Mouse (Mus musculus) brain, adult 10 weeks (tissue): Measurements from ENCODE around the gene Gm21870. TPM values are rescaled to one million over a fixed set of nuclear protein-coding genes. Genes with fewer than 3 reads are reported as not detected.

Source experiments
- polyA plus RNA-seq: library from polyadenylated mRNA; stranded (reverse); fragments of 350-450 nt; fragmentation: Illumina TruSeq; extraction: RNeasy Lipid Tissue Mini Kit (QIAGEN cat#74804); gene quantifications from one replicate; pipeline ENCODE4 v1.2.3, GENCODE M21; 2015; ENCODE audit warnings: low read depth, low replicate concordance

Gene Gm21870
- not detected for polyA plus RNA-seq

GRCm38 (mm10) chrX:33986716-33987115, at the start of gene Gm21870:
Gm21870 (minus strand) TSS chrX:33986816.

GRCm38 (mm10) chrX:33956440-33956839, 30.2 kb downstream of the Gm21870 start, which contains the start of gene Btbd35f6:
Btbd35f6 (minus strand) TSS chrX:33956540.

Other genes starting within 250 kb of the Gm21870 start
- not detected for gene Btbd35f6, start 30.3 kb downstream of the Gm21870 start, polyA plus RNA-seq
- gene Btbd35f9, start 174.7 kb upstream of the Gm21870 start, polyA plus RNA-seq = not detected